Mouse (Mus musculus): ENCODE data around the gene Tsc1.

DNA sequence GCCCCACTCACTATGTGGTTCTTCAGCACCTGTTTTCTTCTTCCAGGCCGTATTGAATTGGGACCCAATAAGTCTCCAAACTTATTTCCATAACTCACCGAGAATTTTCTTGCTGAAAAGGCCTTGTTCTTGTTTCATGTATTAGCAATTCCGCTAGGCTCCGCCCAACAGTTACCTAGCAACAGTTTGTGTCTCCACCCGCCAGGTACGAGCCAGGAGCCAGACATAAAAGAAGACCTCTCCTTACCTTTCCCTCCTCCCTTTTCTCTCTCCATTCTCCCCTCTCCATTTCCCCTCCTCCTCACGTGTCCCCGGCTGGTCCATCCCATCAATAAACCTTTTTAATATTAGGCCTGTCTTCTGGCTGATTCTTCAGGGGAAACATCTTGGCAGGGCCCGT lies 2.7 kb upstream of the Tsc1 start:
- TF ChIP-seq POLR2A (IDR thresholded peaks at IDR 0.05; ENCODE audit: borderline replicate concordance, insufficient read depth, low read length) (no peak), CTCF (IDR thresholded peaks at IDR 0.05; ENCODE audit: borderline replicate concordance, insufficient read depth, low read depth, low read length) (no peak)

All from cerebellum, adult 2 months (tissue).